Mouse (Mus musculus): Measurements from ENCODE around the gene Mt2. TPM values are rescaled to one million over a fixed set of nuclear protein-coding genes. Genes with fewer than 3 reads are reported as not detected.

Gene Mt2
- polyA plus RNA-seq, 1 experiment from 2014 or later: 143 TPM

DNA sequence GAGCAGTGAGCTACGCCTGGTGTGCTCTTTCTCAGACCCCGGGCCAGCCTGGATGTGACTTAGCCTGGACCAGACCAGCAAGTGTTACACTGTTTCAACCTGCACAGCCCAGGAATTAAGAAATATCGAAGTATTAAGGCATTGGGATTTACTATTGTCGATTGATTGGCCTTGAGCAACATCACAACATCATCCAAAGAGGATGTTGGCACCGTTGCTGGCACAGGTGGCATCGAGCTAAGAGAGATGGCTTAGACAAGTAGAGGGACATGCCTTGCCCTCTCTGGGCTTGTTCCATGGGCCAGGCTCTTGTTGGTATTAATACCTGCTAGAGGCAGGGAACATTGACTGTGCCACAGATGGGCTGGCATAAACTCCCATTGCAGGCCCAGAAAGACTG, 36.9 kb upstream of the Mt2 start:
- Histone ChIP-seq H3K4me1 (ENCODE audit: insufficient read depth, low read depth, low read length) (no peaks in the 10 kb centered on the region), H3K27ac (ENCODE audit: low read length) (no peak overlapping the region), H3K36me3 (ENCODE audit: insufficient read depth, low read length) (no peaks in the 10 kb centered on the region), H3K9me3 (ENCODE audit: low read length) (no peaks in the 10 kb centered on the region), H3K4me2 (replicated peaks; ENCODE audit: low read depth, low read length) (no peak overlapping the region), H3K9ac (replicated peaks; ENCODE audit: low read depth) (no peak overlapping the region), H3K27me3 (replicated peaks; ENCODE audit: insufficient read depth, low read length) (no peaks in the 10 kb centered on the region), H3K4me3 (ENCODE audit: low read depth, low read length) (no peak overlapping the region)
- TF ChIP-seq EP300 (IDR thresholded peaks at IDR 0.05): no peak
- no peak for TF ChIP-seq CTCF (IDR thresholded peaks at IDR 0.05)
- WGBS: 82% methylated on average over 6 of the region's 6 CpGs
- DNase-seq (ENCODE audit: low spot score): no peak
- no peak for ATAC-seq

DNA sequence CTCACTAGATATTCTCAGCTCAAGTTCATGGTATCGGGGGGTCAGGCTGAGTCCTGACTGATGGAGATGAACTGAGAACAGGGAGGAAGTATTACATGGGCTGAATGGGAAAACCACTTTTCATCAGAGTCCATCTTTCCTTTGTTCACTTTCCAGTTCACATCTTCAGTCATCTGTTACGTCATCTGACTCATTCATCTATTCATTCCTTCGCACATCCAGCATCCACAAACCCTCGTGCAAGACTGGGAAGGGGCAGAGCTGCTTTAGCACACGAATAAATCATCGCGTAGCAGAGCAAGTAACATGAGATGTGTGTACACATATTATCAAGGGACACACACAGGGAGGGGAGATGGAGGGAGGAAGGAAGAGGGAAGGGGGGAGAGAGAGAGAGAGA, 36.3 kb upstream of the Mt2 start:
- TF ChIP-seq CTCF (IDR thresholded peaks at IDR 0.05) (no peak), EP300 (IDR thresholded peaks at IDR 0.05) (no peak)
- Histone ChIP-seq H3K27me3 (replicated peaks; ENCODE audit: insufficient read depth, low read length) (no peaks in the 10 kb centered on the region), H3K4me1 (ENCODE audit: insufficient read depth, low read depth, low read length) (no peaks in the 10 kb centered on the region), H3K4me2 (replicated peaks; ENCODE audit: low read depth, low read length) (no peak overlapping the region), H3K4me3 (ENCODE audit: low read depth, low read length) (no peak overlapping the region), H3K36me3 (ENCODE audit: insufficient read depth, low read length) (no peaks in the 10 kb centered on the region), H3K27ac (ENCODE audit: low read length) (no peak overlapping the region), H3K9ac (replicated peaks; ENCODE audit: low read depth) (no peak overlapping the region), H3K9me3 (ENCODE audit: low read length) (no peaks in the 10 kb centered on the region)
- 50% methylated on average over 7 of the region's 7 CpGs for WGBS
- DNase-seq (ENCODE audit: low spot score) (no peak), ATAC-seq (no peak)

DNA sequence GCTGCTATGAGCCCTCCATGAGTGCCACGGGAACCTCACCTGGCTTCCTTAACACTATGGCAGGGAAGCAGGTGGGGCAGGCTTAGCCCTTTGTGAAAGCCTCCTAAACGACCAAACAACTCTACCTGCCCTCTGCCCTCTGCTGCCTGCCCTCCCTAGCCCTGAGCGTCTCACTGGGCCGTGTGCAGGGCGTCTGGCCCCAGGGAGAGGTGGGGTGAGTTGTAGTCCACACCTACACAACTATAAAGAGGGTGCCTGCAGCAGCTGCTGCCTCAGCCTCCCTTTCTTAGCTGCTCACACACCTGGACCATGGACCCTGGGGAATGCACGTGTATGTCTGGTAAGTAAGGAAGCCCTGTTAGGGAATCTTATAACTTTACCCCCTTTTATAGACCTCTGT, 35.5 kb upstream of the Mt2 start, which contains the start of gene Mt4:
Gene Mt4 (plus strand): TSS at position 265 of the 400 bp plus-strand sequence.
- Histone ChIP-seq H3K4me1 (ENCODE audit: insufficient read depth, low read depth, low read length) (no peaks in the 10 kb centered on the region), H3K36me3 (ENCODE audit: insufficient read depth, low read length) (no peaks in the 10 kb centered on the region), H3K4me3 (ENCODE audit: low read depth, low read length) (no peak within 1 kb of the TSS), H3K4me2 (replicated peaks; ENCODE audit: low read depth, low read length) (no peak within 1 kb of the TSS), H3K27me3 (replicated peaks; ENCODE audit: insufficient read depth, low read length) (no peaks in the 10 kb centered on the region), H3K9ac (replicated peaks; ENCODE audit: low read depth) (no peak within 1 kb of the TSS), H3K27ac (ENCODE audit: low read length) (no peak within 1 kb of the TSS), H3K9me3 (ENCODE audit: low read length) (no peaks in the 10 kb centered on the region)
- TF ChIP-seq CTCF (IDR thresholded peaks at IDR 0.05): no peak
- no peak for TF ChIP-seq EP300 (IDR thresholded peaks at IDR 0.05)
- DNase-seq (ENCODE audit: low spot score) (no peak), ATAC-seq (no peak)
- 27% methylated on average over 6 of the region's 6 CpGs for WGBS

DNA sequence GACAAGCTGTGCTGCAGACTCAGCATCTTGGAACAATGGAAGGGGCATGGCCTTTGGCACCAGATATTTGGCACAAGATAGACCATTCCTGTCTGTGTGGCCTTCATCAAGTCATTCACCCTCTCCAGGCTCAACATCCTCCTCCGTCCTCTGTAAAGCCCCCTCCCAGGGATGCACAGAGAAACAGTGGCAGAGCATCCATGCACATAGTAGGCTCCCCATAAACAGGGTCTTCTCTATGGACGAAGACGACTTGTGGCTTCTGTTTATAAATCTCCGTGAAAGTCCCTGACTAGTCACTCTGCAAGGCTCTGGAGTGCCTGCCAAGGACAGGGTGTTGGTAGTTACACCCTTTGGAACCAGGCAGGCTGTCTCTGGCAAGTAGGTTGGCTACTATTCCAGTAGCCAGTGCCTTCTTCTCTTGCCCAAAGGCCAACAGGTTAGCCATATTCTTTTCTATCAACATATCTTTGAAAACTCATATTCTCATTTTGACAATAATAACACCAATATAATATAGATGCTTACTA, 32.1 kb upstream of the Mt2 start:
- TF ChIP-seq EP300 (IDR thresholded peaks at IDR 0.05) (no peak), CTCF (IDR thresholded peaks at IDR 0.05) (no peak)
- H3K4me2 ChIP-seq (replicated peaks; ENCODE audit: low read depth, low read length): no peak overlapping the region
- H3K9ac ChIP-seq (replicated peaks; ENCODE audit: low read depth): no peak overlapping the region
- H3K27ac ChIP-seq (ENCODE audit: low read length): no peak overlapping the region
- H3K36me3 ChIP-seq (ENCODE audit: insufficient read depth, low read length): no peaks in the 10 kb centered on the region
- WGBS: 73% methylated on average over 4 of the region's 4 CpGs
- H3K4me3 ChIP-seq (ENCODE audit: low read depth, low read length): no peak overlapping the region
- no peaks in the 10 kb centered on the region for H3K27me3 ChIP-seq (replicated peaks; ENCODE audit: insufficient read depth, low read length)
- ATAC-seq (no peak), DNase-seq (ENCODE audit: low spot score) (no peak)
- H3K9me3 ChIP-seq (ENCODE audit: low read length): no peaks in the 10 kb centered on the region
- H3K4me1 ChIP-seq (ENCODE audit: insufficient read depth, low read depth, low read length): no peaks in the 10 kb centered on the region

DNA sequence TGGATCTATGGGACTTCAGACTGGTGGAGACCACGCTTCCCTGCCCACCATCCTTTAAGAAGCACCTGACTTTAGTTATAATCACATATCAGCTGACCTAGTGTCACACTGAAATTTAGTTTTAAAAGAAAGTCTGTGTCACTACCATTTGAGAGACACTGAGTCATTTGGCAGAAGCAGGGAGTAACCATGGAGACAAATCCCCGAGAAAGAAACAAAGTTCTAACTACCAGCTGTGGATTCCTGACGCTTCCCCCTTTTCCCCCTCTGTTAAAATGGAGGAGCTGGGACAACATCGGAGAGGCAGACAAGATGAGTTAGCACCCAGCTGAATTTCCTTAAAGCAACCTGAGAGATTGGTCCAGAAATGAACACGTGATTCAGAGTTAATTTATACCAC, 24.2 kb upstream of the Mt2 start:
- no peaks in the 10 kb centered on the region for H3K36me3 ChIP-seq (ENCODE audit: insufficient read depth, low read length)
- no peaks in the 10 kb centered on the region for H3K9me3 ChIP-seq (ENCODE audit: low read length)
- ATAC-seq (no peak), DNase-seq (ENCODE audit: low spot score) (no peak)
- H3K9ac ChIP-seq (replicated peaks; ENCODE audit: low read depth): no peak overlapping the region
- WGBS: 30% methylated on average over 5 of the region's 5 CpGs
- no peak overlapping the region for H3K27ac ChIP-seq (ENCODE audit: low read length)
- no peaks in the 10 kb centered on the region for H3K4me1 ChIP-seq (ENCODE audit: insufficient read depth, low read depth, low read length)
- no peaks in the 10 kb centered on the region for H3K27me3 ChIP-seq (replicated peaks; ENCODE audit: insufficient read depth, low read length)
- H3K4me3 ChIP-seq (ENCODE audit: low read depth, low read length): no peak overlapping the region
- no peak overlapping the region for H3K4me2 ChIP-seq (replicated peaks; ENCODE audit: low read depth, low read length)
- TF ChIP-seq EP300 (IDR thresholded peaks at IDR 0.05) (no peak), CTCF (IDR thresholded peaks at IDR 0.05) (no peak)

DNA sequence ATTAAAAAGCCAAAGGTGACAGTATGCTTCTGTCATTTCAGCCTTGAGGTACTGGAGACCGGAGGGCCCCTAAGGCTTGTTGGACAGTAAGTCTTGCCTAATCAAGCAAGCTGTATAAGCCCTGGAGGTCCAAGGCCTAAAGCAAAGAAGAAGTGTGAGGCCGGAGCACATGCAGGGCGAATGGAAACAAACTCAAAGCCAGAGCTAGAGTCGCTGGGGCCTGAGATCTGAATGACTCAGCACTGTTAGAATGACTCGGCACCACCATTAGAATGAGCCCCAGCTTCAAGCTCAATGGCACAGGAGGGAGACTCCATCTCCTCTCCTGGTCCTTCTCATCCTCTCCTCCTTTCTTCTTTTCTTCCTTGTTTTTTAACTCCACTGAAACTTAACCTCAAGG, 21.5 kb upstream of the Mt2 start:
- no peak overlapping the region for H3K27ac ChIP-seq (ENCODE audit: low read length)
- H3K36me3 ChIP-seq (ENCODE audit: insufficient read depth, low read length): no peaks in the 10 kb centered on the region
- WGBS: 72% methylated on average over 5 of the region's 5 CpGs
- no peaks in the 10 kb centered on the region for H3K9me3 ChIP-seq (ENCODE audit: low read length)
- TF ChIP-seq EP300 (IDR thresholded peaks at IDR 0.05) (no peak), CTCF (IDR thresholded peaks at IDR 0.05) (no peak)
- H3K4me1 ChIP-seq (ENCODE audit: insufficient read depth, low read depth, low read length): no peaks in the 10 kb centered on the region
- no peak overlapping the region for H3K4me3 ChIP-seq (ENCODE audit: low read depth, low read length)
- no peak overlapping the region for H3K9ac ChIP-seq (replicated peaks; ENCODE audit: low read depth)
- no peak for ATAC-seq
- DNase-seq (ENCODE audit: low spot score): no peak
- H3K4me2 ChIP-seq (replicated peaks; ENCODE audit: low read depth, low read length): no peak overlapping the region
- H3K27me3 ChIP-seq (replicated peaks; ENCODE audit: insufficient read depth, low read length): no peaks in the 10 kb centered on the region

All from lung, postnatal 0 days (tissue).